Mouse (Mus musculus): ENCODE results near the gene Arsb. TPM values are rescaled to one million over a fixed set of nuclear protein-coding genes. Genes with fewer than 3 reads are reported as not detected.
"Not testable (repeated sequence)": the region's sequence is repeated elsewhere in the genome, so short reads cannot be mapped to it uniquely, and the experiment has no call there.

Arsb gene
- total RNA-seq, 2 experiments from 2014 or later, result 4.9 to 5.4 TPM

DNA sequence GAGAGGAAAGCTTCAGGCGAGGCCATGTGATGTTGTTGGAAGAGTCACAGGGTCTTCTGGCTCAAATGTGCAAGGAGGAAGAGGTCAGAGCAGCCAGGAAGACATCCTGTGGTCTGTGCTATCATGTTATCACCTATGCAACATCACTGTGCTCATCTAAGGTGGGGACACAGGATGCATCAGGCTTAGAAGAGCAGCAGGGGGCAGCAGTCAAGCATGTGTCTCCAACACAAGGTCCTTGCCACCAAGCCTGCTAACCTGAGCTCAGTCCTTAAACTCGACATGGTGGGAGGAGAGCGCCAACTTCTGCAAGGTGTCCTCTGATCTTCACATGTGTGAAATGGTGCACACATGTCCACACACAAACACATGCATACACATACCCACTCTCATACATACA is 13.9 kb downstream of the Arsb start:
- no peak for DNase-seq (ENCODE audit: low spot score)
- intact Hi-C loops (cut with DNase I), result no loop called here

DNA sequence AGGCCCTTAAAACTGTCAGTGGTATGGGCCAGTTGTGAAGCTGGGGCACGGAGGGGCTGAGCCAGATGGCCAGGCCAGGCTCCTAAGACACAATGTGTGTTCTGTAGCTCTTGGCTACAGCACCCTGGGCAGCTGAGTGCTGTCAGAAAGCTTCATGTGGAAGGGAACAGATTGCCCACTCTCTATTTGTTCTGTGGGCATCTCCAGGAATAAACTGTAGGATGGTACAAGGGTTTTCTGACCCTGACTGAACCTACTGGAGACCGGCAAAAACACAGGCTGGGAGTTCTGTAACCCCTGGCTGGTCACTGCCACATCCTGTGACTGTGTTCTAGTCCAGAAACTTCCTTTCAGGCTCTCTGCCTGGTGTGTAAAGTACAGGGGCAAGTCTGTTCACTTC is 14.6 kb downstream of the Arsb start:
- no peak for DNase-seq (ENCODE audit: low spot score)
- intact Hi-C loops (cut with DNase I), result no loop called here

DNA sequence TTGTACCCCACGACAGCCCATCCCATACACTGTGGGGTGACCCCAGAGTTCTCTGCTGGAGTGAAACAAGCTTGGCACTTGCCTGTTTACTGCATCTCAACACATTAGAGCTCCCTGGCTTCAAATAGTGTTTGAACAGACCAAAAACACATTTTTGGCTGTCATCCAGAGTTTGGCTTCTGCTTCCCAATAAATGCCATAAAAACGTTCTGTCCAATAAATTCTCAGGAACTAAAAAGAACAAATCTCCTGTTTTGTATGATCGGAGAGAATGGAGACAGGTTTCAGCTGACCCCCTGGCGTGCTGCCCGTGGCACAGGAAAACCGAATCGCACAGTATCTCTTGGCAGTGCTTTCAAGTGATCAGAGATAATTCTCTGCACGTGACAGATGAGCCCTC is 16.2 kb downstream of the Arsb start:
- intact Hi-C loops (cut with DNase I), result no loop called here
- DNase-seq (ENCODE audit: low spot score), result no peak

DNA sequence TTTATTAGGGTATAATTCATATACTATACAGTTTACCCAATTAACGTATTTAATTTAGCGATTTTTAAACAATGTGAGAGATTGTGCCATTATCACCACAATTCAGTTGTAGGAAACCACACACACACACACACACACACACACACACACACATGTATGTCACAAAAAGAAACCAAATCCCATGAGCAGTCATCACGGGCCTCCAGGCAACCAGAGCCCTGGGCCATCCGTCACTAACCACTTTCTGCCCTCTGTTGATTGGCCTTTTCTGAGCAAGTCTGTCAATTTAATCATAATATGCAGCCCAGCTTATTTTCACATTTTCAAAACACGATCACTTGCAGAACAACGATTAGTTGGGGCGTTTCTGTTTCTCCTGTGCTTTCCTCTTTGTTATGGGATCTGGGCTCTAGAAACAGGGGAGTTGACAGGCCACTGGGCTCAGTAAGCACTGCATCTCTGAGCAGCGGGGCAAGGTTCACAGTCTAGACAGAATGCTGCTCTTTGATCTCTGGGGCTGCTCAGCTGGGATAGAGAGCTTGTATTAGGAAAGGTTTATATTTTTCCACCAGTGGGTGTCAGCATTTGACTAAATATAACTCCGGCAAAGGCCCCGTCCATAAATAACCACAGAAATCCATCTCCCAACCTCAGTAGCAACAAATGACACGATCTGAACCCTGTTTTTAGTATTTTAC is 21.7 kb downstream of the Arsb start:
- DNase-seq (ENCODE audit: low spot score), result no peak
- intact Hi-C loops (cut with DNase I), result loop anchor here (1.0 to 5.0 kb wide), 2 partner anchors 269 to 411 kb away; no protein-coding TSS in a partner anchor

DNA sequence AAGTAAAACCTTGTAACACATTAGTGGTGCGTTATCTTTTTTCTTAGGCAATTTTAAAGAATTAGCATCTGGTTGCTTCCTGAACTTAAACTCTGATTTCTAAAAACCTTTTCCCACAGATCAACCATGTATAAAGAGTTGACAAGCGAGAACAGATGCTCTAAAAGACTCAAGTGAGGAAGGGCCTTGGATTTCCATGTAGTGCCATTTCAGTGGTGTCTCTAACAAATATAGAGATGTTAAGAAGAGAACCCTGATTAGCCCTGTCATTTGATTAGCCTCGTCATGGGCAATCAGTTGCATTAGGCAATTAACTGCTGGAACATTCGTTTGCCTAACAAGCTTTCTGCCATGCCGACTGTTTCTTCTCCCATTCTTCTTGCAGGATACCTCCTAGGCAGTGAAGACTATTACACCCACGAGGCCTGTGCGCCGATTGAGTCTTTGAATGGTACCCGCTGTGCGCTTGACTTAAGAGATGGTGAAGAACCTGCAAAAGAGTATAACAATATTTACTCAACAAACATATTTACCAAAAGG is 22.3 kb downstream of the Arsb start:
- DNase-seq (ENCODE audit: low spot score), result no peak
- intact Hi-C loops (cut with DNase I), result loop anchor here (1.0 to 5.0 kb wide), 2 partner anchors 269 to 411 kb away; no protein-coding TSS in a partner anchor

DNA sequence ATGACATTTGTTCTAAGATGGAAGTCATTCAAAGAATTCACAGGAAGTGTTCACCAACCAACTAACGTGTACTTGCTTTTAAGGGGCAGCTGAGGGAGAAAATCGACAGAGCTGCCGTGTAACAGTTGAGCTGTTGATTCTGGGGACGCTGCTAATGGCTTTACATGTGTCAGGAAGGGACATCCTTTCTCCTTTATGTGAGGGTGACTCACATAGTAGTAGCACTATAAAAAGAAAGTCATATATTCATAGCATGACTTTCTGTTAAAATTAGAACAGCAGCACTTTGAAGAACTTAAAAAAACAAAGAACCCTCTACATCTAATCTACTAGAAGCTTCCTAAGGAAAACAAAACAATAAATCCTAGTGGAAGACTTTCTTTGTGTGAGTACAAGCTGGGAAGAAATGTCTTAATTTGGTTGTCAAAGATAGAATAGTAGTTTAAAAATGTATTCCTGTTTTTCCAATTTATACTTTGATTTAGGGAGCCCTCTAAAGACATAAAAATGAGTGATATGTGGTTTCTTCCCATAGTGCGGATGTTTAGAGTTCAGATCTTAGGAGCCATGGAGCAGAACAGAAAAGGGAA is 25.7 kb downstream of the Arsb start:
- no peak for DNase-seq (ENCODE audit: low spot score)
- intact Hi-C loops (cut with DNase I), result loop anchor here (5.0 kb wide), 1 partner anchor 350 kb away; no protein-coding TSS in a partner anchor

DNA sequence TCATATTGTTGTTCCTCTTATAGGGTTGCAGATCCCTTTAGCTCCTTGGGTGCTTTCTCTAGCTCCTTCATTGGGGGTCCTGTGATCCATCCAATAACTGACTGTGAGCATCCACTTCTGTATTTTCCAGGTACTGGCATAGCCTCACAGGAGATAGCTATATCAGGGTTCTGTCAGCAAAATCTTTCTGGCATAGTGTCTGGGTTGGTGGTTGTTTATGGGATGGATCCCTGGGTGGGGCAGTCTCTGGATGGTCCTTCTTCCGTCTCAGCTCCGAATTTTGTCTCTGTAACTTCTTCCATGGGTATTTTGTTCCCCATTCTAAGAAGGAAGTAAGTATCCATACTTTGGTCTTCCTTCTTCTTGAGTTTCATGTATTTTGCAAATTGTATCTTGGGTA is 38.9 kb downstream of the Arsb start:
- DNase-seq (ENCODE audit: low spot score); intact Hi-C loops (cut with DNase I): not testable (repeated sequence)

DNA sequence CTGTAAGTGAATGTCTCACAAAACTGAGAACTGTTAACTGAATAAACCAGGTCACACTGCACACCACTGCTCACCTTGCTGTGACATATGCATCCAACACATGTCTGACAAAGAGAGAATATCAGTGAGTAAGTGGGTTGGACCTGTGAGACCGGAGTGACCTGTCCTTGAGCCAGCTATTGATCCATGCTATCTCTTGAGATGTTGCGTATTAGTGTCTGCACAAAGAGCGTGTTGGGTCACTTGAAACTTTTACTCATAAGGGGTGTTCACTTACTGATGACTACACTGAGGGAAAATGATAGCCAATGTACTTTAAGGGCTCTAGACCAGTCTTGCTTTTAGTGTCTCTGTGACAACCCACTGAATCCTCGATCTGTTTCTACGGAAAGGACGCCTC is 42.7 kb downstream of the Arsb start:
- intact Hi-C loops (cut with DNase I), result no loop called here
- DNase-seq (ENCODE audit: low spot score), result no peak

DNA sequence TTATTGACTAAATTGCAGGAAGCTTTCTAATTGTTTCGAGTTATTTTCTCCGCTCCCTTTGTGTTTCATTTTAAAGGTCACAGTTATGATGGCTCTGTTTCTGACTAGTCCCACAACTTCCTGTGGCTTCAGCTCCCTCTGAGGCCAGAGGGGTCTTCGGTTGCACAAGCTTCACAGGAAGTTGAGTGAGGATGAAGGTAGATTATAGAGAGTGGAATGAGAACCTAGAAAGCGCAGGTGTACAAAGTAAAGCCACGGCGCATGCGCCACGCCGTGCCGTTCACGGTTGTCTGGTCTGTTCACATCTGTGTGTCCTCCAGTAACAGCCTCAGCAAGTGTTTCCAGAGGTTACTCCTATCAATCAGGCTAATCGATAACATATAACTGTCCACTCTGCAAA is 43.2 kb downstream of the Arsb start:
- intact Hi-C loops (cut with DNase I), result no loop called here
- no peak for DNase-seq (ENCODE audit: low spot score)

DNA sequence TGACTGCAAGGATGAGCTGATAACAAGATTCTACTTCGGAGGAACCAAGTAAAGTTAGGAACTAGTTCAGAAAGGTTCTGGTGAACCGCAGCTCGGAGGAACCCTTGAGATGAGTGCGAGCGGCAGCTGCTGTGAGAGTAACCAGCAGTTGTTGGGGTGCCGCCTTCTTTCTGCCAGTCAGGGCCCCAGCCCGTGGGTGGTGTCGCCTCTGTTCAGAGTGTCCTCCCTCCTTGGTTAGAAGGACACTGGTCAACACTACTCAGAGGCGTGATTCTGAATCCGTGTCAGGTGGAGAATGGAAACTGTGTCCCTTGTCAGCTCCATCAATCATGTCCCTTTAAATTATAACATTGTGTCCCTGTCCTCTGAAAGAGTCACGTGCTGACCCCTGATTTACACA is 43.7 kb downstream of the Arsb start:
- intact Hi-C loops (cut with DNase I), result no loop called here
- DNase-seq (ENCODE audit: low spot score), result no peak

DNA sequence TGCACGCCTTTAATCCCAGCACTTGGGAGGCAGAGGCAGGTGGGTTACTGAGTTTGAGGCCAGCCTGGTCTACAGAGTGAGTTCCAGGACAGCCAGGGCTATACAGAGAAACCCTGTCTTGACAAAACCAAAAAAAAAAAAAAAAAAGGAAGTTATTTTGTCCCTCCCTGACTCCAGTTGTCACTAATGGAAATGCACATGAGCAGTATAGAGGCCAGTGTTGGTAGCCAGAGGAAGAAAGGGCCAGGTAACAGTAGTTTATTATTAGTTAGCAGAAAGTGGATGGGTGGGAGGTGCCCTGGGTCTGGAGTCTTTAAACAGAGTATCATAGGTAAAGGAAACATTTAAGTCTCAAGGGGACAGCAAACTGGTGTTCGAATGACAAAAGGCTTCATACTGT is 44.7 kb downstream of the Arsb start:
- DNase-seq (ENCODE audit: low spot score), result no peak
- intact Hi-C loops (cut with DNase I), result no loop called here

DNA sequence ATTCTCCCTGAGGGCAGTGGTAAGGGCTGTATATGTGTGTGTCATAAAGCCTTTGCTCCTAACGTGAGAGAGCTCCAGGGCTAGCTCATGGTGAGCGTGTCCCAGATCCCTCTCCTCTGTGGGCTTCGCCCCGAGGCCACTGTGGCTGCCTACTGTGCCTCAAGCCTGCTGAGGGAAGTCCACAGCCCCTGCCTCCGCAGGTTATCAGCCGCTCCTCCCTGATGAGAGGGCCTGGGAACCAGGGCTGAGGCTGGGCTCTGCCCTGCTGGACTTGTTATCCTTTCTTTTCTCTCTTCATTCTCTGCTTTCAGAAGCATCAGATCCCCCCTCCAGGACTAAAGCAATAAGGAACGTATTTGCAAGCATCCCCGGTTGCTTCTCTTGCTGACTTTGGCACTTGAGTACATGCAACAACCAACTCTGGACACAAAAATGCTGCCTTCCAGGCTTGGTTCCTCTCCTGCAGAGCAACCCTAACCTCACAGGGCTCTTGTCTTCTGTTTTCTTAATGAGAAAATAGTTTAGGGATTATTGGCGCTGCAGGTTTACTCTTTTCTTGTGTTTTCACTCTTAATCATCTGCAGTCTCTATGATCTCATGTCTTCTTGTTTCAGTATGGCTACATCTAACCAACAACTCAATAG is 45.4 kb downstream of the Arsb start:
- intact Hi-C loops (cut with DNase I), result no loop called here
- DNase-seq (ENCODE audit: low spot score), result no peak

DNA sequence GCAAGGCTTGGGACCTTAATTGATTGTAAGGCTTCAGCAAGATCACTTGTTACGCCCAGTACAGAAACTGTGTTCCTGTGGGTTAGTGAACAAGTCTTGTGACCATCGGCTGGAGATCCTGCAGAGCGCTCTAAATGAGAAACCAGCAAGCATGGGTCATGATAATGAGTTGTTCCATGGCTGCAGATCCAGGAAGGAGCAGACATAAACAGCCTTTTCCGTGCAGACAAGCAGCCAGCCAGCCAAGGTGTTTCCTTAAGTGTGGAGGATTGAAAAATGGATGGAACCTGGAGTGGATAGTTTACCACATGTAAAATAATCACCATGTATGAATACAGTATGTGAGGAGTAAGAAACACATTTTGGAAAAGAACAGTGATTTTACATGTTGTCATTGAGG is 48.7 kb downstream of the Arsb start:
- intact Hi-C loops (cut with DNase I), result loop anchor here (10.0 kb wide), 1 partner anchor 325 kb away; no protein-coding TSS in a partner anchor

DNA sequence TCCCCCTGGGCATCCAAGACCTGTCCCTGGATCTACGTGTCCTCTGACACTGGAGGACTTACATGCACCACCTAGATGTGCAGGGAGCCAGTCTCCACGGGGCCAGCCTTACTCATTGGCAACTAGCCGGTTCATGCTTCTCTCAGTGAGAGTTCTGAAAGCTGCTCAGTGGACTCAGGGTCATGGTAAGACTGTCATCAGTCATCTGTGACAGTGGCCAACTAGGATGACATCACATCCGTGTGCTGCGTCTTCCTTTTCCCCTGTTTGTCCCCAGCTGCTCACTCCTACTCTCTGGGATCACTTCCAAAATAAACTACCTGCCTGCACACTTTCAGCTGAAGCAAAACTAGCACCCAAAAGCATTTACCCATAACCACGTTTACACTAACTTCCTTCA is 50.6 kb downstream of the Arsb start:
- DNase-seq (ENCODE audit: low spot score), result no peak
- intact Hi-C loops (cut with DNase I), result loop anchor here (10.0 kb wide), 1 partner anchor 323 kb away; no protein-coding TSS in a partner anchor

More for the DNA sequence above, 48.7 kb downstream of the Arsb start:
- no peak for DNase-seq (ENCODE audit: low spot score)

DNA sequence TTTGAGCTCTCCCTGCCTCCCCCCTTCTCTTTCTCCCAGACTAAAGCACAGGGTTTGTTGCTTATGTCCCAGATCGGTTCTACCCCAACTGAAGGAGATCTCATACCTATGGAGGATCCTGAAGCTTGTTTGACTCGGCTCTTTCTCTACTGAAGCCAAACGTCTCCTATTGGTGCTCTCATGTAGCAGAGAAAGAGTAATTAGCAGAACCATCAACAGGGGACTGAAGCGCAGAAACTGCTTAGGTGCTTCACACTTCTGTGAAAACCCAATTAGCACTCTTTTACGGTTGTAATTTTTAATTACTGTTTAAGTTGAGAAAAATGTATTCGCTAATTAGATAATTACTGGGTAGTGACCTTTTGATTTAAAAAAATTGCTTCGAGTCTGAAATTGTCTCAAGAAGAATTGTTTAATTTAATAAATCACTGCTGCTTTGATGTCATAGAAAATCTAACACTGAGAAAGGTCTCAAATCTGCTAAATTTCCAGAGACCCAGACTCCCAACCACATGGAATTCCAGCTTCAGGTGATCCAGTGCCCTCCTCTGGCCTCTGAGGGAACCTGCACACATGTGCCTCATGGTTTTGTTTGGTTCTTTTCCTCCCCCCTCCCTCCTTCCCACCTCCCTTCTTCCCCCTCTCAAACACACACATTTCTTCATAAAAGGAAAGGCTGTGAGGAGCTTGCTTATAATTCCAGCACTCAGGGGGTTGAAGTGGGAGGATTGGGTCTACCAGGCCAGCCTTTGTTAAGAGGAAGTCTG is 54.5 kb downstream of the Arsb start:
- intact Hi-C loops (cut with DNase I), result loop anchor here (10.0 kb wide), 1 partner anchor 319 kb away; no protein-coding TSS in a partner anchor
- DNase-seq (ENCODE audit: low spot score), result no peak

DNA sequence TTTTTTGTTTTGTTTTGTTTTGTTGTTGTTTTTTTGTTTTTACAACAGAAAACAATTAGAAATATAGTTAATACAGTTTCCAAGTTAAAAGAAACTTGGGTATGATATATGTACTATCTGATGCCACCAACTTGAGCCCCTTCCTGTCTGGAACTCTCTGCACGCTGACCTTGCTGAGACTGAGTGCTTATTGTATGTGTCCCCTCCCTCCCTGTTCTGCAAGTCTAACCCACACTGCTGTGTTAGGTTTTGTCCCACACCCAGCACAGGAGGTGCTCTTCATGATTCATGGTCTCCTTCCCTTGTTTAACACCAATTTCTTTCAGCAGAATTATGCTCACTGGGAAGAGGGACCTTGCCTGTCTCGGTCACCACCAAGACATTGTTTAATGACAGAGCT is 56.3 kb downstream of the Arsb start:
- no peak for DNase-seq (ENCODE audit: low spot score)
- intact Hi-C loops (cut with DNase I), result loop anchor here (10.0 kb wide), 1 partner anchor 317 kb away; no protein-coding TSS in a partner anchor

DNA sequence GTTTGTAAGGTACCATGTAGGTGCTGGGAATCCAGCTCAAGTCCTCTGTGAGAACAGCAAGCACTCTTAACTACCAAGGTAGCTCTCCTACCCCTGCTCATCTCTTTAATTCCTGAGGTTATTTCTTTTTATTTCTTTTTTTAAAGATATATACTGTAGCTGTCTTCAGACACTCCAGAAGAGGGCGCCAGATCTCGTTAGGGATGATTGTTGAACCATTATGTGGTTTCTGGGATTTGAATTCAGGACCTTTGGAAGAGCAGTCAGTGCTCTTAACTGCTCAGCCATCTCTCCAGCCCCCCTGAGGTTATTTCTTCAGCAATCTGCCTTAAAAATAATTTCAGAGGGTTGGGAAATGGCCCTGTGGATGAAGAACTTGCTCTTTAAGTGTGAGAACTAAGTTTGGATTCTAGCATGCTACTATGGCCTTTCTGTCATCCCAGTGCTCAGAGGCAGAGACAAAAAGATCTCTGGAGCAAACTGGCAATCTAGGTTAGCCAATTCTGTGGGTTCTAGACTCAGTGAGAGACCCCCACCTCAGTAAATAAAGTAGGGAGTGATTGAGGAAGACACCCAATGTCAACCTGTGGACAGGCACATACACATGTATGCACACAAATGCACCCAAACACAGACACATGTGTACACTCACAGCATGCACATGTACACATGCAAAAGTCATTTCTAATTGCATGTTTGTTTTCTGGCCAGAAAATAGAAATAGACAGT is 58.3 kb downstream of the Arsb start:
- intact Hi-C loops (cut with DNase I), result loop anchor here (10.0 kb wide), 1 partner anchor 315 kb away; no protein-coding TSS in a partner anchor
- DNase-seq (ENCODE audit: low spot score), result no peak

DNA sequence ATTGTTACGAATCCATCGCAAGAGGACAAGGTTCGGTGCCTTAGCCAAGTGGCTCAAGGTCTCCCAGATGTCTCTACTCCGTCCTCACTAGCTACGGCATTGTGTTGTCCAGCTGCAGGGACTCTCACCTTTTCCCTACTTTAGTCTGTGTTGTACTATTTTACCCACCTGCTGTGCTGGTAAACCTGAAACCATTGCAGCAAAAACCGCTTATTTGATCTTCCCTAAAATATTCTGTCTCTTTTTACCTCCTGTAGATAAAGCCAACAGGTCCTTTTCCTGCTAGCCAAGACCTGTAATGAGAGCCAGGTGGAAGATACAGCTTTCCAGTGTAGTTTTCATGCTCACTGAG is 58.8 kb downstream of the Arsb start:
- no peak for DNase-seq (ENCODE audit: low spot score)
- intact Hi-C loops (cut with DNase I), result no loop called here

DNA sequence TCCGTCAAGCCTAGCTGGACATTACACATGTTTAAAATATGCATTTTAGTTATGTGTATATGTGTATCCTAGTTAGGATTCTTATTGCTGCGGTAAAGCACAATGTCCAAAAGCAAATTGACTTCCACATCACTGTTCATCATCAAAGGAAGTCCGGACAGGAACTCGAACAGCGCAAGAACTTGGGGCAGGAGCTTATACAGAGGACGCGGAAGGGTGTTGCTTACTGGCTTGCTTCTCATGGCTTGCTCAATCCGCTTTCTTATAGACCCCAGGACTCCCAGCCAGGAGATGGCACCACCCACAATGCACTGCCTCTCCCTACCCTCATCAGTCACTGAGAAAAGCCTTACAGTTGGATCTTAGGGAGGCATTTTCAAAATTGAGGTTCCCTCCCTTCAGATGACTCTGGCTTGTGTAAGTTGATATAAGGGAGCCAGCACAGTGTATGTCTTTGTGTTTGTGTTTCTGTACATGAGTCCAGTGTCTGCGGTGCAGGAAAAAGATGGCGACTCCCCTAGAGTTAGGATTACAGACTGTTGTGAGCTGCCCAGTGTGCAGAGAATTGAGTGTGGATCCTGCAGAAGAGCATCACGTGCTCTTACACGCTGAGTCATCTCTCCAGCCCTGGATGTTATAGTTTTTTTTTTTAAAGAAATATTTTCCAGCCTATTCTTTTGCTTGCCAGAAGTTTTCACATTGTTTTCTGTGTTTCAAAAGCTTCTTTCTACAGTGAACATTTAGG is 66.2 kb downstream of the Arsb start:
- intact Hi-C loops (cut with DNase I), result loop anchor here (2.0 to 5.0 kb wide), 2 partner anchors 15 to 220 kb away; partner anchors contain the start of gene Lhfpl2
- DNase-seq (ENCODE audit: low spot score), result no peak

Measured in heart, postnatal 25 days (tissue).